16 mouse cellular contexts compared by ENCODE assay signal in the genomic region with DNA sequence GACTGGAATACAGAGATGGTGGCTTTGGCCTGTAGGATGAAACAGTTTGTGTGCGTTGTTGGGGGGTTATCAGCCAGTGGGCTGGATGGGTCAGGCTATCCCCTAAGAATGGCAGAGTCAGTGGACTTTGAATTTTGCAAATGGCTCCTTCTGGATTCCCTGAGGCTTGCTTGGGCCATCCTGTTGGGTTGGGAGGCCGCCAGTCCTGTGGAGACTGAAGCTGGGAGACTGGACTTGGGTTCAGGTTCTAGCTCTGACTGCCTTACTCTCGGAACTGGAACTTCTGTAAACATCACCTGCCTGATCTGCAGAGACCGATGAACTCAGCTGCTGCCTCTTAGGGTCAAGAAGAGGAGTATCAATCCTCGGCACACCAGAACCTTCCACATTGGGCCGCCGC. TPM values are rescaled to one million over a fixed set of nuclear protein-coding genes. Genes with fewer than 3 reads are reported as not detected.
A peak's percentile ranks its signal among the peaks of the same experiment; 100 is the strongest.
DNase-seq lines count a peak whose midpoint lies in the region; ATAC-seq and TF ChIP-seq lines count a peak whose summit lies in the region.
"Had no signal": no experiment of that assay in that cellular context is flagged by ENCODE, and none has a peak within 500 bp of the region (broad histone marks: within the 10 kb centered on the region; RNA-seq: fewer than 3 reads in every experiment).

No protein-coding gene starts in this region.

- H3K4me1 ChIP-seq in kidney, adult 2 months (ENCODE audit: control insufficient read depth, insufficient read depth, low read length): peaks cover 49% of the 10 kb centered on the region
- peaks cover 13 to 47% of the 10 kb centered on the region in 2 experiments for H3K4me1 ChIP-seq in CH12.LX (ENCODE audit: control insufficient read depth in 1 of 2, insufficient read depth in 2 of 2)
- peaks cover 8% of the 10 kb centered on the region for H3K4me1 ChIP-seq in cortical plate, adult 2 months (ENCODE audit: control insufficient read depth, insufficient read depth, low read length)
- peaks cover 53% of the 10 kb centered on the region for H3K4me1 ChIP-seq in midbrain, embryonic 15.5 days

- no peak for ATAC-seq in midbrain, embryonic 15.5 days (replicated peaks)
- ATAC-seq: CD4-positive, CD25-positive, alpha-beta regulatory T cell, adult 4 months; intestine, embryonic 15.5 days; lung, postnatal 0 days had no signal

- no peak for TF ChIP-seq CTCF in kidney, adult 2 months (conservative IDR thresholded peaks at IDR 0.05; ENCODE audit: insufficient read depth, insufficient read length, low read depth, low read length)
- TF ChIP-seq CTCF in CH12.LX (conservative IDR thresholded peaks at IDR 0.05 in 1 of 2, IDR thresholded peaks at IDR 0.05 in 1 of 2; ENCODE audit: low read depth in 2 of 2, low read length in 2 of 2): no peak
- no peak for TF ChIP-seq CTCF in cortical plate, adult 2 months (IDR thresholded peaks at IDR 0.05; ENCODE audit: extremely low read depth, insufficient read depth, low read length)

- dilution Hi-C loops in CH12.LX (cut with MboI; ENCODE audit: extremely low pct_ligation_motif_present, extremely low pct_unique_long_range_greater_than_20kb, low sequenced_read_pairs): no loop called here

- peaks cover 9% of the 10 kb centered on the region for H3K9me3 ChIP-seq in CH12.LX (replicated peaks; ENCODE audit: low read length)
- no peaks in the 10 kb centered on the region for H3K9me3 ChIP-seq in midbrain, embryonic 15.5 days
- H3K9me3 ChIP-seq: embryonic facial prominence, embryonic 12.5 days; intestine, embryonic 15.5 days had no signal

- no peak for TF ChIP-seq POLR2A in kidney, adult 2 months (IDR thresholded peaks at IDR 0.05; ENCODE audit: low read depth, low read length)
- no peak for TF ChIP-seq POLR2A in CH12.LX (IDR thresholded peaks at IDR 0.05; ENCODE audit: low read depth, low read length)
- no peak for TF ChIP-seq POLR2A in cortical plate, adult 2 months (IDR thresholded peaks at IDR 0.05; ENCODE audit: extremely low read depth, insufficient read depth, low read length)

- TF ChIP-seq EP300 in CH12.LX (IDR thresholded peaks at IDR 0.05; ENCODE audit: low read length): no peak

- WGBS in kidney, adult 2 months: 73% methylated on average over 7 of the region's 7 CpGs
- WGBS in midbrain, embryonic 15.5 days: 82% methylated on average over 7 of the region's 7 CpGs

- no peaks in the 10 kb centered on the region for H3K27me3 ChIP-seq in kidney, adult 2 months (replicated peaks; ENCODE audit: control insufficient read depth, insufficient read depth, low read length)
- H3K27me3 ChIP-seq in CH12.LX (replicated peaks): peaks cover 97% of the 10 kb centered on the region
- H3K27me3 ChIP-seq in midbrain, embryonic 15.5 days (replicated peaks): no peaks in the 10 kb centered on the region
- H3K27me3 ChIP-seq: intestine, embryonic 15.5 days had no signal

- peak overlapping the region; percentile 59; the same call in 1 of the 2 replicates for H3K4me2 ChIP-seq in CH12.LX (ENCODE audit: insufficient read depth, low read depth, poor library complexity, severe bottlenecking)
- H3K4me2 ChIP-seq in midbrain, embryonic 15.5 days: peak overlapping the region; percentile 95
- H3K4me2 ChIP-seq: embryonic facial prominence, embryonic 12.5 days; intestine, embryonic 15.5 days had no signal

- H3K36me3 ChIP-seq in kidney, adult 2 months (ENCODE audit: control insufficient read depth, insufficient read depth, low read length): no peaks in the 10 kb centered on the region
- H3K36me3 ChIP-seq in CH12.LX (replicated peaks in 1 of 2; ENCODE audit: control insufficient read depth in 1 of 2, insufficient read depth in 1 of 2, low read length in 1 of 2): no peaks in the 10 kb centered on the region
- H3K36me3 ChIP-seq in midbrain, embryonic 15.5 days (replicated peaks): no peaks in the 10 kb centered on the region
- H3K36me3 ChIP-seq: embryonic facial prominence, embryonic 12.5 days; intestine, embryonic 15.5 days had no signal

- no peak overlapping the region for H3K27ac ChIP-seq in kidney, adult 2 months (ENCODE audit: insufficient read depth, low read depth, low read length)
- no peak overlapping the region for H3K27ac ChIP-seq in CH12.LX (ENCODE audit: insufficient read depth, low read depth)
- 0 out of 2 replicates have a peak overlapping the region, but pooled peaks have one; percentile 2 for H3K27ac ChIP-seq in cortical plate, adult 2 months (ENCODE audit: insufficient read depth, low read length)
- no peak overlapping the region for H3K27ac ChIP-seq in midbrain, embryonic 15.5 days
- H3K27ac ChIP-seq: embryonic facial prominence, embryonic 12.5 days; intestine, embryonic 15.5 days had no signal

- DNase-seq in kidney, adult 2 months: peak; percentile 63
- DNase-seq in kidney, adult 8-10 months: no peak
- no peak for DNase-seq in CH12.LX (ENCODE audit: extremely low read depth)
- DNase-seq in frontal cortex, postnatal 14 days (ENCODE audit: low spot score in 2 of 2): no peak
- DNase-seq in frontal cortex, postnatal 36 days (ENCODE audit: low spot score in 2 of 2): no peak
- DNase-seq: adrenal gland, postnatal 10 days; cerebellum, postnatal 36 days; gastrocnemius, postnatal 14 days; heart, postnatal 10 days had no signal

- no peak overlapping the region for H3K9ac ChIP-seq in CH12.LX (ENCODE audit: insufficient read depth, low read depth)
- H3K9ac ChIP-seq in midbrain, embryonic 15.5 days: no peak overlapping the region
- H3K9ac ChIP-seq: embryonic facial prominence, embryonic 12.5 days; intestine, embryonic 15.5 days had no signal

- no peak overlapping the region for H3K4me3 ChIP-seq in kidney, adult 2 months (ENCODE audit: insufficient read depth, low read depth, low read length)
- H3K4me3 ChIP-seq in CH12.LX (replicated peaks in 1 of 3; ENCODE audit: low read depth in 2 of 3, low read length in 2 of 3, poor library complexity in 1 of 3): no peak overlapping the region
- H3K4me3 ChIP-seq in cortical plate, adult 2 months (ENCODE audit: insufficient read depth, low read length): peak overlapping the region; percentile 100
- H3K4me3 ChIP-seq in midbrain, embryonic 15.5 days: no peak overlapping the region
- H3K4me3 ChIP-seq: embryonic facial prominence, embryonic 12.5 days; intestine, embryonic 15.5 days; megakaryocyte, embryonic 14.5 days had no signal

- TF ChIP-seq RAD21 in CH12.LX (IDR thresholded peaks at IDR 0.05; ENCODE audit: low read depth, low read length): no peak

- H3K79me2 ChIP-seq in CH12.LX (replicated peaks; ENCODE audit: control insufficient read depth, extremely low read depth, insufficient read depth, poor library complexity, severe bottlenecking): no peaks in the 10 kb centered on the region

- in situ Hi-C loops in CH12.LX (cut with MboI; ENCODE audit: low pct_ligation_motif_present, low pct_unique_long_range_greater_than_20kb, low sequenced_read_pairs): no loop called here

TF ChIP-seq in CH12.LX, 34 proteins besides CTCF, POLR2A, EP300 and RAD21:
- no peak for TF ChIP-seq ETS1 (conservative IDR thresholded peaks at IDR 0.05; ENCODE audit: low read depth, low read length)
- TF ChIP-seq MAX (IDR thresholded peaks at IDR 0.05; ENCODE audit: low read length): no peak
- no peak for TF ChIP-seq USF2 (conservative IDR thresholded peaks at IDR 0.05; ENCODE audit: low read depth, low read length)
- no peak for TF ChIP-seq JUND (conservative IDR thresholded peaks at IDR 0.05; ENCODE audit: low read depth, low read length)

RNA-seq across cellular contexts. Expression of a gene that starts 4.1 kb away (rescaled TPM):
- 39.6 and 40.1 TPM in 2 replicates for polyA plus RNA-seq in kidney, adult 2 months (2012; rRNA removed)
- total RNA-seq in CH12.LX (2012; rRNA removed) (0.04 and 0.13 TPM in 2 replicates), CH12.LX (2014; rRNA removed) (not detected in 2 replicates)
- polyA plus RNA-seq in CH12.LX (2012; ENCODE audit: insufficient read length, low read depth): not detected in 2 replicates
- 995 and 1,039 TPM in 2 replicates for polyA plus RNA-seq in cortical plate, adult 2 months (2012; rRNA removed)
- polyA plus RNA-seq in midbrain, embryonic 15.5 days (2015; fragmentation: Nextera tagmentation; extraction: Ambion mirVana): 14.8 and 15.7 TPM in 2 replicates

RNA-seq across cellular contexts. Expression of a gene that starts 23.7 kb away (rescaled TPM):
- 31.3 and 31.8 TPM in 2 replicates for polyA plus RNA-seq in kidney, adult 2 months (2012; rRNA removed)
- total RNA-seq in CH12.LX (2012; rRNA removed): 12.3 and 19.7 TPM in 2 replicates
- 8.8 and 10.2 TPM in 2 replicates for total RNA-seq in CH12.LX (2014; rRNA removed)
- 20.2 and 26.8 TPM in 2 replicates for polyA plus RNA-seq in CH12.LX (2012; ENCODE audit: insufficient read length, low read depth)
- polyA plus RNA-seq in cortical plate, adult 2 months (2012; rRNA removed): 28.2 and 30.6 TPM in 2 replicates
- polyA plus RNA-seq in midbrain, embryonic 15.5 days (2015; fragmentation: Nextera tagmentation; extraction: Ambion mirVana): 18.5 and 21.5 TPM in 2 replicates

Comparison
In these comparisons a context has a peak if more than half of its experiments do, and no peak if none do; other contexts are left out.
1. RNA of a gene that starts 4.1 kb away (polyA plus RNA-seq): 995 to 1,039 TPM in cortical plate, adult 2 months; 39.6 to 40.1 TPM in kidney, adult 2 months, 14.8 to 15.7 TPM in midbrain, embryonic 15.5 days and not detected in CH12.LX; every median in the first group is over 10 times any median in the second.